Mouse (Mus musculus): ENCODE data around the gene Etv6.

The Etv6 gene

GRCm38 (mm10) chr6:134182301-134182948, 146.9 kb downstream of the Etv6 start:
- Histone ChIP-seq H3K27me3 (ENCODE audit: insufficient read depth, low read length) (no peaks in the 10 kb centered on the region), H3K4me3 (replicated peaks; ENCODE audit: low read length) (no peak overlapping the region), H3K4me1 (replicated peaks; ENCODE audit: low read depth, low read length) (peaks cover 4% of the 10 kb centered on the region; the same call in 1 of the 2 replicates), H3K36me3 (ENCODE audit: insufficient read depth, low read length) (no peaks in the 10 kb centered on the region), H3K9me3 (ENCODE audit: low read length) (no peaks in the 10 kb centered on the region)
- no peak for TF ChIP-seq NANOG (IDR thresholded peaks at IDR 0.05; ENCODE audit: borderline replicate concordance, low read length)
- no peak for TF ChIP-seq CTCF (conservative IDR thresholded peaks at IDR 0.05; ENCODE audit: low read length)
- no peak for TF ChIP-seq POU5F1 (IDR thresholded peaks at IDR 0.05; ENCODE audit: borderline replicate concordance, low read length)

GRCm38 (mm10) chr6:134183592-134184342, 148.3 kb downstream of the Etv6 start:
- TF ChIP-seq POU5F1 (IDR thresholded peaks at IDR 0.05; ENCODE audit: borderline replicate concordance, low read length) (no peak), NANOG (IDR thresholded peaks at IDR 0.05; ENCODE audit: borderline replicate concordance, low read length) (no peak), CTCF (conservative IDR thresholded peaks at IDR 0.05; ENCODE audit: low read length) (no peak)
- H3K36me3 ChIP-seq (ENCODE audit: insufficient read depth, low read length), result no peaks in the 10 kb centered on the region
- peaks cover 12% of the 10 kb centered on the region for H3K4me1 ChIP-seq (replicated peaks; ENCODE audit: low read depth, low read length)
- no peak overlapping the region for H3K4me3 ChIP-seq (replicated peaks; ENCODE audit: low read length)
- H3K9me3 ChIP-seq (ENCODE audit: low read length), result no peaks in the 10 kb centered on the region
- no peaks in the 10 kb centered on the region for H3K27me3 ChIP-seq (ENCODE audit: insufficient read depth, low read length)

GRCm38 (mm10) chr6:134186286-134186903, 150.9 kb downstream of the Etv6 start:
- TF ChIP-seq NANOG (IDR thresholded peaks at IDR 0.05; ENCODE audit: borderline replicate concordance, low read length), result no peak
- TF ChIP-seq CTCF (conservative IDR thresholded peaks at IDR 0.05; ENCODE audit: low read length), result no peak
- no peak for TF ChIP-seq POU5F1 (IDR thresholded peaks at IDR 0.05; ENCODE audit: borderline replicate concordance, low read length)
- H3K4me3 ChIP-seq (replicated peaks; ENCODE audit: low read length), result no peak overlapping the region
- no peaks in the 10 kb centered on the region for H3K36me3 ChIP-seq (ENCODE audit: insufficient read depth, low read length)
- H3K27me3 ChIP-seq (ENCODE audit: insufficient read depth, low read length), result no peaks in the 10 kb centered on the region
- H3K4me1 ChIP-seq (replicated peaks; ENCODE audit: low read depth, low read length), result peaks cover 27% of the 10 kb centered on the region
- no peaks in the 10 kb centered on the region for H3K9me3 ChIP-seq (ENCODE audit: low read length)

- TF ChIP-seq POU5F1 (IDR thresholded peaks at IDR 0.05; ENCODE audit: borderline replicate concordance, low read length), result no peak
- no peak for TF ChIP-seq CTCF (conservative IDR thresholded peaks at IDR 0.05; ENCODE audit: low read length)
- no peak for TF ChIP-seq NANOG (IDR thresholded peaks at IDR 0.05; ENCODE audit: borderline replicate concordance, low read length)
- Histone ChIP-seq H3K27me3 (ENCODE audit: insufficient read depth, low read length) (no peaks in the 10 kb centered on the region), H3K36me3 (ENCODE audit: insufficient read depth, low read length) (no peaks in the 10 kb centered on the region), H3K9me3 (ENCODE audit: low read length) (no peaks in the 10 kb centered on the region), H3K4me1 (replicated peaks; ENCODE audit: low read depth, low read length) (peaks cover 25% of the 10 kb centered on the region), H3K4me3 (replicated peaks; ENCODE audit: low read length) (no peak overlapping the region)
These were observed 153.2 kb downstream of the Etv6 start for GRCm38 (mm10) chr6:134188719-134189118.

- no peaks in the 10 kb centered on the region for H3K27me3 ChIP-seq (ENCODE audit: insufficient read depth, low read length)
- TF ChIP-seq CTCF (conservative IDR thresholded peaks at IDR 0.05; ENCODE audit: low read length) (no peak), POU5F1 (IDR thresholded peaks at IDR 0.05; ENCODE audit: borderline replicate concordance, low read length) (no peak), NANOG (IDR thresholded peaks at IDR 0.05; ENCODE audit: borderline replicate concordance, low read length) (no peak)
- H3K4me3 ChIP-seq (replicated peaks; ENCODE audit: low read length), result no peak overlapping the region
These were observed 153.7 kb downstream of the Etv6 start for GRCm38 (mm10) chr6:134189174-134189573.

GRCm38 (mm10) chr6:134189575-134190132, 154.2 kb downstream of the Etv6 start:
- TF ChIP-seq NANOG (IDR thresholded peaks at IDR 0.05; ENCODE audit: borderline replicate concordance, low read length), result no peak
- no peak for TF ChIP-seq POU5F1 (IDR thresholded peaks at IDR 0.05; ENCODE audit: borderline replicate concordance, low read length)
- no peak overlapping the region for H3K4me3 ChIP-seq (replicated peaks; ENCODE audit: low read length)
- H3K36me3 ChIP-seq (ENCODE audit: insufficient read depth, low read length), result no peaks in the 10 kb centered on the region
- H3K4me1 ChIP-seq (replicated peaks; ENCODE audit: low read depth, low read length), result peaks cover 25% of the 10 kb centered on the region
- H3K9me3 ChIP-seq (ENCODE audit: low read length), result no peaks in the 10 kb centered on the region
- no peaks in the 10 kb centered on the region for H3K27me3 ChIP-seq (ENCODE audit: insufficient read depth, low read length)

More at GRCm38 (mm10) chr6:134189174-134189573, 153.7 kb downstream of the Etv6 start:
- no peaks in the 10 kb centered on the region for H3K36me3 ChIP-seq (ENCODE audit: insufficient read depth, low read length)
- H3K9me3 ChIP-seq (ENCODE audit: low read length), result no peaks in the 10 kb centered on the region
- peaks cover 25% of the 10 kb centered on the region for H3K4me1 ChIP-seq (replicated peaks; ENCODE audit: low read depth, low read length)

- H3K9me3 ChIP-seq (ENCODE audit: low read length), result no peaks in the 10 kb centered on the region
- peaks cover 25% of the 10 kb centered on the region for H3K4me1 ChIP-seq (replicated peaks; ENCODE audit: low read depth, low read length)
- H3K36me3 ChIP-seq (ENCODE audit: insufficient read depth, low read length), result no peaks in the 10 kb centered on the region
- TF ChIP-seq POU5F1 (IDR thresholded peaks at IDR 0.05; ENCODE audit: borderline replicate concordance, low read length) (no peak), CTCF (conservative IDR thresholded peaks at IDR 0.05; ENCODE audit: low read length) (no peak), NANOG (IDR thresholded peaks at IDR 0.05; ENCODE audit: borderline replicate concordance, low read length) (no peak)
- no peaks in the 10 kb centered on the region for H3K27me3 ChIP-seq (ENCODE audit: insufficient read depth, low read length)
- no peak overlapping the region for H3K4me3 ChIP-seq (replicated peaks; ENCODE audit: low read length)
These were observed 155.2 kb downstream of the Etv6 start for GRCm38 (mm10) chr6:134190597-134191278.

GRCm38 (mm10) chr6:134192710-134193109, 157.2 kb downstream of the Etv6 start:
- H3K27me3 ChIP-seq (ENCODE audit: insufficient read depth, low read length), result no peaks in the 10 kb centered on the region
- TF ChIP-seq CTCF (conservative IDR thresholded peaks at IDR 0.05; ENCODE audit: low read length) (no peak), POU5F1 (IDR thresholded peaks at IDR 0.05; ENCODE audit: borderline replicate concordance, low read length) (no peak), NANOG (IDR thresholded peaks at IDR 0.05; ENCODE audit: borderline replicate concordance, low read length) (no peak)
- H3K36me3 ChIP-seq (ENCODE audit: insufficient read depth, low read length), result no peaks in the 10 kb centered on the region
- H3K4me1 ChIP-seq (replicated peaks; ENCODE audit: low read depth, low read length), result peaks cover 25% of the 10 kb centered on the region
- no peaks in the 10 kb centered on the region for H3K9me3 ChIP-seq (ENCODE audit: low read length)
- H3K4me3 ChIP-seq (replicated peaks; ENCODE audit: low read length), result no peak overlapping the region
